Mouse (Mus musculus): ENCODE measurements around the gene Ppm1j.

GRCm38 (mm10) chr3:104788561-104789311 lies 7.9 kb downstream of the Ppm1j start:
- TF ChIP-seq POLR2A (IDR thresholded peaks at IDR 0.05; ENCODE audit: extremely low read depth, insufficient read depth, low read length): 0 out of 2 replicates have a peak, but pooled peaks have one; percentile 15
- peak; percentile 86 for TF ChIP-seq CTCF (IDR thresholded peaks at IDR 0.05; ENCODE audit: low read depth, low read length)

All from liver, adult 2 months (tissue).